Mouse (Mus musculus) erythroblast, embryonic 14.5 days (primary cell): Measurements from ENCODE around the gene Dock4. TPM values are rescaled to one million over a fixed set of nuclear protein-coding genes. Genes with fewer than 3 reads are reported as not detected.

Experiments used
- H3K27me3 ChIP-seq: 2 replicates; pipeline ENCODE4 v1.6.1; 2012; ENCODE audit warnings: inconsistent platforms; ENCODE audit not compliant: control insufficient read depth
- H3K36me3 ChIP-seq: 2 replicates; pipeline ENCODE4 v1.6.1; 2012; ENCODE audit warnings: mild to moderate bottlenecking, inconsistent platforms; ENCODE audit not compliant: control insufficient read depth
- H3K4me1 ChIP-seq: 2 replicates; pipeline ENCODE4 v1.6.1; 2012; ENCODE audit warnings: inconsistent platforms; ENCODE audit not compliant: control insufficient read depth
- H3K4me3 ChIP-seq: replicated peaks from 2 replicates; pipeline ENCODE3; 2012; ENCODE audit warnings: moderate library complexity, mild to moderate bottlenecking, inconsistent platforms
- H3K9me3 ChIP-seq: 2 replicates; pipeline ENCODE4 v1.6.1; 2012; ENCODE audit warnings: low read length, inconsistent platforms, mixed read lengths; ENCODE audit not compliant: control insufficient read depth
- GATA1 ChIP-seq: IDR thresholded peaks from 2 replicates; pipeline ENCODE4 v1.6.1; 2012; ENCODE audit warnings: low read length, inconsistent platforms, mixed read lengths
- TAL1 ChIP-seq: IDR thresholded peaks from 3 replicates; pipeline ENCODE4 v1.6.1; 2012; ENCODE audit warnings: low read length, inconsistent platforms, mixed read lengths
- polyA plus RNA-seq: library from polyadenylated mRNA; stranded (reverse); fragments of >175 nt; gene quantifications from 2 replicates; pipeline ENCODE4 v1.2.3, GENCODE M21; 2012

The Dock4 gene
- polyA plus RNA-seq, 1 experiment: 0.05 TPM

DNA sequence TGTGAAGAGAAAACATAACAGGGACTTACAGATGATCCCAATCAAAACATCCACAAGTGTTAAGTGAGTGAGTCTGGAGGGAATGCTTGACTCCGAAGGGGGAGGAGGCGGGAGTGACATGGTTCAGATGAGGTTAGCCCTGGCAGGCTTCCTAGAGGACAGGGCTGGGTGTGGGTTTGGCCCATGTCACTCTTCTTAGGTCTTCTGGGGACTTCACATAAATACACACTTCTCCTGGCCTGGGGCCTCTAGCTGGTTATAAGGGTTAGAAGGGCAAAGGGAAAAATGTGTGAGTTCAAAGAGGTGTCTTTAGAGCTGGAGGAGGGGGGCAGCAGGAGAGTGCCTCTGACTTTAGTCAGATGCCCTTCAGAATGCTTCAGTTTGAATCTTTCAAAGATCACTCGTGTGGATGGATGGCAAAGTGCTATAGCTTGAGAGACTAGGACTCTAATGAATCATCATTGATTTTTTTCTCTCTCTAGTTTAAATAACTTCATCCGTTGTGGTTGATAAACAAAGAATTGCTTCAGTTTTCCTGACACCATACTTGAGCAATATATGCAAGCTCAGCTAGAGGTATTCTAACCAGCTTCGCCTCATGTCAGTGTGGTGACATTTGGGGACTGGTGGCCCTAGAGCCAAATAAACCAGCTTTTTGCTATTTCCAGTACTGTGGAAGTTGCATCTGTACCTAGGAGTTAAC lies 54.0 kb downstream of the Dock4 start:
- no peaks in the 10 kb centered on the region for H3K9me3 ChIP-seq
- no peaks in the 10 kb centered on the region for H3K4me1 ChIP-seq
- H3K4me3 ChIP-seq: no peak overlapping the region
- H3K36me3 ChIP-seq: no peaks in the 10 kb centered on the region
- TF ChIP-seq TAL1: no peak
- TF ChIP-seq GATA1: no peak
- H3K27me3 ChIP-seq: no peaks in the 10 kb centered on the region

DNA sequence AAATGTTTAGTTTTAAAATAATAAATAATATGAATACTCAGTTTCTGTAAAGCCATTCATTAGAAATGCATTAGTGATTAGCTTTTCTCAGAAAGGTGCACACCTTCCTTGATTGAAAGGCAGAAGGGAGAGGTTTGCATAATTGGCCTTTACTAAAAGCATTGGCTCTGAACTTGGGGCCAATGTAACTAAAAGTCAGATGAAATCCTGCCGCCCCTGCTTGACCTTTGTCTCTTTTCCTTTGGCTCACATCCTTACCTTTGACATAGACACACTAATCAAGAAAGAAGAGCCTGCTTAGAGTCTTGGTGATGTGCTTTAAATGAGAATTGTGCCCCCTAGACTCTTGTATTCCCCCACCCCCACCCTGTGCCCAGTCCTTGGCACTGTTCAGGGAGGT lies 55.4 kb downstream of the Dock4 start:
- Histone ChIP-seq H3K9me3 (no peaks in the 10 kb centered on the region), H3K36me3 (no peaks in the 10 kb centered on the region), H3K4me1 (no peaks in the 10 kb centered on the region), H3K4me3 (no peak overlapping the region), H3K27me3 (no peaks in the 10 kb centered on the region)
- TF ChIP-seq TAL1 (no peak), GATA1 (no peak)

DNA sequence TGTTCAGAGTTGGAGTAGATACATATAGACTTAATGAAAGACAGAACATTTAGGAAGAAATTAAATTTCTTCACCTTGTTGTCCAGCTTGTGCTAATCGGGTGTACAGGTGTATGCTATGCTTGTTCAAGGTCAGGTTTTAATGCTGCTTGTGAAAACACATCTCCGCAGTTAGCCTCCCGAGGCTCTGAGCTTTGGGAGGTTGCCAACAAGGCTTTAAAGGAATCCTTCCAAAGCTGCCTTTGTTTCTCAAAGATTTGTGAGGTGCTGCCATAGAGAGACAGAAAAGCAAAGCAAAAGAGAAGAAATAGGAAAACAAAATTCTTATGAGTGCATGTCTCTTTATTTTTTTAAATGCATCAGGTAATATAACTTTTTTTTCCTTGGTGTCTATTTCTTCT lies 57.8 kb downstream of the Dock4 start:
- no peak overlapping the region for H3K4me3 ChIP-seq
- H3K9me3 ChIP-seq: no peaks in the 10 kb centered on the region
- H3K4me1 ChIP-seq: no peaks in the 10 kb centered on the region
- H3K36me3 ChIP-seq: no peaks in the 10 kb centered on the region
- H3K27me3 ChIP-seq: no peaks in the 10 kb centered on the region
- TF ChIP-seq TAL1: no peak
- TF ChIP-seq GATA1: no peak

DNA sequence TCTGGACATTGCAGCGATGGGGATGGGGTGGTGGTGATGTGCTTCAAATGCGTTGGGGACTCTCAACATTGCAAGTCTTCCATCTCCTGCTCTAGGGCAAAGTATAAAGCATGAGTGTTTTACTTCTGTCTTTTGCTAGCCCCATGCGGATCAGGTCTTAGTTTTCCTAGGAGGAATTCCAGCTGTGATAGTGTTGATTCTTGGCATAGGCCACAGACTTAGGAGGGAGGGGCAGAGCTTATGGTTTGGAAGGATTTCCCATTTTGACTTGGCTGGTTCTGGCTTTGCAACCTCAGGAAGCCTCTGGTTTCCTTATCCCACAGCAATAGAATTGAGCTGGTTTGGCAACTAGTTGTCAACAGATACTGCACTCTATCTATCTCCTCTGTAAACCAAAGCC lies 58.9 kb downstream of the Dock4 start:
- Histone ChIP-seq H3K4me3 (no peak overlapping the region), H3K9me3 (no peaks in the 10 kb centered on the region), H3K36me3 (no peaks in the 10 kb centered on the region), H3K4me1 (no peaks in the 10 kb centered on the region), H3K27me3 (no peaks in the 10 kb centered on the region)
- TF ChIP-seq TAL1: no peak
- TF ChIP-seq GATA1: no peak

DNA sequence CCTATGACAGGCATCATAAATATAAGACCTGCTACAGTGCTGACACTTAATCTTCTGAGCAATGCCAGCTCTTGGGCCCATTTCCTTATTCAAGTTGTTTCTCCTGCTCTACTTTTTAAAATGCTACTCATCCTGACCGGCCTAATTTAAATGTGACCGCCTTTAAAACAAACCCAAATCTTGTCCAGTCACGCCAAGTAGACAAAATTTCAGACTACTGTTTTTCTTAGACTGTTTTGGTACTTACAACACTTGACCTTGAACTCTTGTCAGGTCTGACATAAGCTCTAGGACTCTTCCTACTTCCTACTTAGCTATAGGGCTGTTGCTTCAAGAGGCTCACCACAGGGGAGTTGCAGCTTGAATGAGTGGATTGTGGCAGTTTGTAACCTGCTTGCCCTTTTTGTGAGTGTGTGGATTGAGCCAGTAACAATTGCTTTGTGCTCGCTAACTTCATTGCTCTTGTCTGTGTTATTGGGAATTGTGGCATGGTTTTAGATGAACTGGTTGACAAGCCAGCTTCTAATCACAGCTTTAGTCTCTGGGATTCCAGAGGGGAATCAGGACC lies 62.2 kb downstream of the Dock4 start:
- no peaks in the 10 kb centered on the region for H3K9me3 ChIP-seq
- no peaks in the 10 kb centered on the region for H3K4me1 ChIP-seq
- TF ChIP-seq TAL1 (no peak), GATA1 (no peak)
- no peak overlapping the region for H3K4me3 ChIP-seq
- H3K27me3 ChIP-seq: no peaks in the 10 kb centered on the region
- H3K36me3 ChIP-seq: no peaks in the 10 kb centered on the region

DNA sequence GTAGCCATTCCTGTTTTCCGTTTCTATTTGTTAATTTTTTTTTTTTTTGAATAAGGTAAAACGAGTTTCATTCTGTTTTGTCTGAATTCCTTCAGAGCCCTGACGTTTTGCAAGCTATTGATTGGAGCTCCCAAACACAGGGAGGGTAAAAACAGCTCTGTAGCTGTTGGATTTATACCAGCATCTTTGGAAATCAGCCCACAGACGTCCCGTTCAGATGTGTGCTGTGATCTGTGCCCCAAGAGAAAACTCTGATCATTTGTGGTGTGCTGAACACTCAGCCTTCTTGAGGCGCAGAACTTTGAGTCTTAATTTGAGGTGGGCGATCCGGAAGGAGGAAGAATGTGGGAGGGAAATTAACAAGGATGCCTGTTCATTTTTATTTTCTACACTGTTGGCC lies 62.7 kb downstream of the Dock4 start:
- Histone ChIP-seq H3K9me3 (no peaks in the 10 kb centered on the region), H3K27me3 (no peaks in the 10 kb centered on the region), H3K4me3 (no peak overlapping the region), H3K4me1 (no peaks in the 10 kb centered on the region), H3K36me3 (no peaks in the 10 kb centered on the region)
- no peak for TF ChIP-seq TAL1
- TF ChIP-seq GATA1: no peak

DNA sequence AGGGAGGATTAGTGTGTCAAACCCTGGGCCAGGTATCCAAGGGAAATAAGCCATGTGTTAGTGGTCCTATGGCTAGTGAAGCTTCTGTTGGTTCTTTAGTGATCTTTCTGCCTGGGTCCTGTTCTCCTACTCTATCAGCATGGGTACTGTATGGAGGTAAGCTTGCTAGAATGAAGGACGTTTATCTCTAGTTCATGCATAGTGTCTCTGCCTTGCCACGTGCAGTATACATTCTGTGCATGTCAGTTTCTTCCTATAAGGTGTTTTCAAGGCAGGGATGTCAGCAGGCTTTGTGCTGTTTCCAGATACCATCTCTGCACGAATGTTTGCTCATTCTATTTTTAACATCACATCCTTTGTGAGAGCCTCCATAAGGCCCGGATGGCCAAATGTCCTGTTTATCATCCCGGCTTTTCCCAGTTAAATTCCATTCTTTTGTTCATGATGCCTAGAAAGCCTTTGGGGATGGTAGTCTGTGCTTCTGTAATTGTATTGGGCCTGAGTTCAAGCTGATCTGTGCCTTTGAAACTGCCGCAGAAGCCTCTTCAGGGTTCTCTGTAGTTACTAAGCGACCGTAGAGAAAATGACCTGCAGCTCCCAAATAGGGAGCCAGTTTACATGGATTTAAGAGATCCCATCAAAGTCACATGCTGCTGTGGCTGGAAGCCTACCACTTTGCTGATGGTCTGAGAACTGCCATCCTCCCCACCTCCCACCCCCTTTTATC lies 66.1 kb downstream of the Dock4 start:
- TF ChIP-seq GATA1 (no peak), TAL1 (no peak)
- no peaks in the 10 kb centered on the region for H3K9me3 ChIP-seq

DNA sequence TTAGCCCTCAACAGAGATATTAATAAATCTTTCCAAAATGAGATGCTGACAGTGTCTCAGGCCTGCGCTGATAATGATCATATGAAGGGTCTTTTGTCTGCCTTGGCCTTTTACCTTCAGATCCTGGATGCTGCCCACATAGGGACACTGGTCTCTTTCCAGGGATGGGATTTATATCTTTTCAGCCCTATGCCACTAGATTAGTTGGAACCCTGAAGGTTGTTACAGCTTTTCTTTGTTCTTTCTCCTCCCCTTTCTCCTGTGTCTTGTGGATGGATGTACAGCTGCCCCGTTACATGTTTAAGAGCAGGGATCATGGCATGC lies 66.6 kb downstream of the Dock4 start:
- no peaks in the 10 kb centered on the region for H3K9me3 ChIP-seq
- no peaks in the 10 kb centered on the region for H3K27me3 ChIP-seq
- no peak overlapping the region for H3K4me3 ChIP-seq
- H3K36me3 ChIP-seq: no peaks in the 10 kb centered on the region
- TF ChIP-seq GATA1: no peak
- H3K4me1 ChIP-seq: no peaks in the 10 kb centered on the region

More for the DNA sequence above, 66.1 kb downstream of the Dock4 start:
- H3K27me3 ChIP-seq: no peaks in the 10 kb centered on the region
- no peaks in the 10 kb centered on the region for H3K4me1 ChIP-seq
- H3K4me3 ChIP-seq: no peak overlapping the region
- no peaks in the 10 kb centered on the region for H3K36me3 ChIP-seq

DNA sequence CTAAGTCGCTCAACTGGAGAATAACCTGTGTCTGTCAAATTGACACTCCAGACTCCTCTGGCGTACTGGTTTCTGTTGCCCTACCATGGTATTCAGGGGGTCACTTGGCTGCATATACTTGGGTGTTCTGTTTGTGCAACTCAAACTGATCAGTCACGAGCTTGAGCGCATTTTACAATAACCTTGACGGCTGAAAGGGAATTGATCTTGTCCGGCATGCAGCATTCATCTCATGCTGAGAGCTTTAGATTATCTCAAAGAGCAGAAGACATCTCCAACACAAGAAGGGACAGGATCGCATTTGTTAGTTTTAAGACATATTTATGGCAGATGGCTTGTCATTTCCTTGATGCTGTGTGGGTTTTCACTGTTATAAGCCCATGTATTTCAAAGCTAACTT lies 67.2 kb downstream of the Dock4 start:
- Histone ChIP-seq H3K36me3 (no peaks in the 10 kb centered on the region), H3K4me1 (no peaks in the 10 kb centered on the region), H3K9me3 (no peaks in the 10 kb centered on the region), H3K27me3 (no peaks in the 10 kb centered on the region), H3K4me3 (no peak overlapping the region)
- TF ChIP-seq GATA1: no peak
- TF ChIP-seq TAL1: no peak
